Mouse (Mus musculus) midbrain, embryonic 16.5 days (tissue): ENCODE measurements at regions not wholly inside any gene's neighbourhood (a gene's known extent, or its start where the extent isn't known, plus 50 kb on each side); places are given as distances from the start of the nearest gene placed in this dataset.

Source experiments
- ATAC-seq: fragments of 200-750 bp; cut with Nextera tagmentation; 2 replicates; pipeline ENCODE4 v1.8.0; 2017; ENCODE audit warnings: moderate TSS enrichment
- H3K27ac ChIP-seq: fragments of 300-500 bp; sonication (generic); 2 replicates; pipeline ENCODE4 v1.5.1; 2014; ENCODE audit warnings: mild to moderate bottlenecking, low read length, mixed read lengths
- H3K27me3 ChIP-seq: fragments of 300-500 bp; sonication (generic); 2 replicates; pipeline ENCODE4 v1.6.1; 2014; ENCODE audit warnings: low read depth, low read length, mixed read lengths; ENCODE audit not compliant: control insufficient read depth, insufficient read depth
- H3K36me3 ChIP-seq: fragments of 300-500 bp; sonication (generic); 2 replicates; pipeline ENCODE4 v1.6.1; 2014; ENCODE audit warnings: mild to moderate bottlenecking, low read length, moderate library complexity, mixed read lengths; ENCODE audit not compliant: control insufficient read depth, insufficient read depth
- H3K4me1 ChIP-seq: fragments of 300-500 bp; sonication (generic); 2 replicates; pipeline ENCODE4 v1.6.1; 2014; ENCODE audit warnings: mild to moderate bottlenecking, low read length, mixed read lengths; ENCODE audit not compliant: control insufficient read depth, insufficient read depth
- H3K4me2 ChIP-seq: fragments of 300-500 bp; sonication (generic); 2 replicates; pipeline ENCODE4 v1.6.1; 2014; ENCODE audit warnings: mild to moderate bottlenecking, low read length, mixed read lengths
- H3K4me3 ChIP-seq: fragments of 300-500 bp; sonication (generic); 2 replicates; pipeline ENCODE4 v1.5.1; 2014; ENCODE audit warnings: low read depth, mild to moderate bottlenecking, low read length, moderate library complexity, mixed read lengths
- H3K9ac ChIP-seq: fragments of 300-500 bp; sonication (generic); 2 replicates; pipeline ENCODE4 v1.6.1; 2014; ENCODE audit warnings: low read depth, low read length, mixed read lengths
- H3K9me3 ChIP-seq: fragments of 300-500 bp; sonication (generic); replicated peaks from 2 replicates; pipeline ENCODE4 v1.6.1; 2014; ENCODE audit warnings: mild to moderate bottlenecking, low read length, mixed read lengths; ENCODE audit not compliant: control insufficient read depth, poor library complexity, severe bottlenecking
- WGBS: fragments of 180-500 bp; shearing (Covaris S2); extraction: QIAGEN DNeasy Blood & Tissue Kit; methylation state at CpG from one replicate; pipeline ENCODE4 v1.1.7; 2014; 5-methylcytosine and 5-hydroxymethylcytosine counted together

GRCm38 (mm10) chr17:84110945-84111344 lies 76.8 kb downstream of the Zfp36l2 start:
- Histone ChIP-seq H3K27me3 (no peaks in the 10 kb centered on the region), H3K4me2 (no peak overlapping the region), H3K36me3 (no peaks in the 10 kb centered on the region), H3K27ac (no peak overlapping the region), H3K9me3 (no peaks in the 10 kb centered on the region), H3K4me1 (no peaks in the 10 kb centered on the region), H3K9ac (no peak overlapping the region), H3K4me3 (no peak overlapping the region)
- 83% methylated on average over 9 of the region's 9 CpGs for WGBS
- no peak for ATAC-seq

GRCm38 (mm10) chr17:84110000-84110695 lies 77.6 kb downstream of the Zfp36l2 start:
- 75% methylated on average over 9 of the region's 9 CpGs for WGBS
- ATAC-seq = no peak

GRCm38 (mm10) chr17:84107946-84108686 lies 79.6 kb downstream of the Zfp36l2 start:
- no peak for ATAC-seq
- no peaks in the 10 kb centered on the region for H3K9me3 ChIP-seq
- no peaks in the 10 kb centered on the region for H3K36me3 ChIP-seq
- no peak overlapping the region for H3K27ac ChIP-seq
- 88% methylated on average over 8 of the region's 8 CpGs for WGBS
- H3K4me1 ChIP-seq = no peaks in the 10 kb centered on the region
- H3K9ac ChIP-seq = no peak overlapping the region
- no peak overlapping the region for H3K4me3 ChIP-seq
- no peaks in the 10 kb centered on the region; the same call in 1 of the 2 replicates for H3K27me3 ChIP-seq
- no peak overlapping the region for H3K4me2 ChIP-seq

More at GRCm38 (mm10) chr17:84110000-84110695, 77.6 kb downstream of the Zfp36l2 start:
- Histone ChIP-seq H3K4me3 (no peak overlapping the region), H3K4me1 (no peaks in the 10 kb centered on the region), H3K27ac (no peak overlapping the region), H3K36me3 (no peaks in the 10 kb centered on the region), H3K4me2 (no peak overlapping the region), H3K27me3 (no peaks in the 10 kb centered on the region), H3K9ac (no peak overlapping the region), H3K9me3 (no peaks in the 10 kb centered on the region)

GRCm38 (mm10) chr17:84107497-84107896 lies 80.2 kb downstream of the Zfp36l2 start:
- ATAC-seq = no peak
- WGBS = 84% methylated on average over 3 of the region's 3 CpGs
- Histone ChIP-seq H3K4me2 (no peak overlapping the region), H3K36me3 (no peaks in the 10 kb centered on the region), H3K4me3 (no peak overlapping the region), H3K27me3 (no peaks in the 10 kb centered on the region; the same call in 1 of the 2 replicates), H3K9me3 (no peaks in the 10 kb centered on the region), H3K4me1 (no peaks in the 10 kb centered on the region), H3K9ac (no peak overlapping the region), H3K27ac (no peak overlapping the region)

- Histone ChIP-seq H3K9ac (no peak overlapping the region), H3K27me3 (no peaks in the 10 kb centered on the region; the same call in 1 of the 2 replicates)
Measured at GRCm38 (mm10) chr17:84104242-84104641, 83.5 kb downstream of the Zfp36l2 start.

GRCm38 (mm10) chr17:84103344-84103743 lies 84.4 kb downstream of the Zfp36l2 start:
- Histone ChIP-seq H3K4me1 (0 out of 2 replicates have a peak, but pooled peaks cover 3% of the 10 kb centered on the region), H3K9me3 (no peaks in the 10 kb centered on the region), H3K4me3 (no peak overlapping the region), H3K27ac (no peak overlapping the region), H3K4me2 (no peak overlapping the region), H3K9ac (no peak overlapping the region), H3K36me3 (no peaks in the 10 kb centered on the region), H3K27me3 (no peaks in the 10 kb centered on the region; the same call in 1 of the 2 replicates)
- 74% methylated on average over 7 of the region's 7 CpGs for WGBS
- ATAC-seq = no peak

More at GRCm38 (mm10) chr17:84104242-84104641, 83.5 kb downstream of the Zfp36l2 start:
- no peak for ATAC-seq
- no peak overlapping the region for H3K27ac ChIP-seq
- no peak overlapping the region for H3K4me3 ChIP-seq
- 79% methylated on average over 7 of the region's 7 CpGs for WGBS
- no peak overlapping the region for H3K4me2 ChIP-seq
- no peaks in the 10 kb centered on the region for H3K9me3 ChIP-seq
- 0 out of 2 replicates have a peak, but pooled peaks cover 3% of the 10 kb centered on the region for H3K4me1 ChIP-seq
- H3K36me3 ChIP-seq = no peaks in the 10 kb centered on the region

- Histone ChIP-seq H3K9ac (no peak overlapping the region), H3K4me1 (peaks cover 7% of the 10 kb centered on the region; the same call in 1 of the 2 replicates), H3K27ac (no peak overlapping the region), H3K27me3 (no peaks in the 10 kb centered on the region; the same call in 1 of the 2 replicates), H3K4me3 (no peak overlapping the region), H3K4me2 (no peak overlapping the region), H3K36me3 (no peaks in the 10 kb centered on the region), H3K9me3 (no peaks in the 10 kb centered on the region)
- ATAC-seq = no peak
- 100% methylated on average over 1 of the region's 1 CpGs for WGBS
Measured at GRCm38 (mm10) chr17:84101652-84102051, 86.1 kb downstream of the Zfp36l2 start.

- 31% methylated on average over 10 of the region's 10 CpGs for WGBS
Measured at GRCm38 (mm10) chr17:84100523-84100922, 87.2 kb downstream of the Zfp36l2 start.

GRCm38 (mm10) chr17:84099737-84100136 lies 88.0 kb downstream of the Zfp36l2 start:
- 86% methylated on average over 9 of the region's 9 CpGs for WGBS
- no peak overlapping the region for H3K9ac ChIP-seq

More at GRCm38 (mm10) chr17:84100523-84100922, 87.2 kb downstream of the Zfp36l2 start:
- Histone ChIP-seq H3K9ac (no peak overlapping the region), H3K27ac (peak overlapping the region; percentile 10; the same call in 1 of the 2 replicates), H3K36me3 (no peaks in the 10 kb centered on the region), H3K27me3 (no peaks in the 10 kb centered on the region; the same call in 1 of the 2 replicates), H3K4me3 (no peak overlapping the region), H3K4me1 (peaks cover 13% of the 10 kb centered on the region), H3K4me2 (no peak overlapping the region), H3K9me3 (no peaks in the 10 kb centered on the region)
- no peak for ATAC-seq

More at GRCm38 (mm10) chr17:84099737-84100136, 88.0 kb downstream of the Zfp36l2 start:
- peaks cover 13% of the 10 kb centered on the region for H3K4me1 ChIP-seq
- H3K4me2 ChIP-seq = no peak overlapping the region
- no peaks in the 10 kb centered on the region for H3K36me3 ChIP-seq
- H3K27ac ChIP-seq = no peak overlapping the region
- no peak for ATAC-seq
- H3K4me3 ChIP-seq = no peak overlapping the region
- H3K9me3 ChIP-seq = no peaks in the 10 kb centered on the region
- H3K27me3 ChIP-seq = no peaks in the 10 kb centered on the region; the same call in 1 of the 2 replicates
